Mouse (Mus musculus) bone marrow macrophage, adult 2 months (primary cell): ENCODE measurements around the gene Ticrr.

ENCODE experiments used
- CTCF ChIP-seq: IDR thresholded peaks from 2 replicates; pipeline ENCODE4 v1.5.1; 2012; ENCODE audit warnings: low read depth, mild to moderate bottlenecking, low read length, moderate library complexity
- POLR2A ChIP-seq: IDR thresholded peaks from 2 replicates; pipeline ENCODE4 v1.6.1; 2012; ENCODE audit warnings: mild to moderate bottlenecking, low read depth, low read length, borderline replicate concordance

- TF ChIP-seq CTCF = no peak
- no peak for TF ChIP-seq POLR2A
Observed at GRCm38 (mm10) chr7:79666690-79667089, 6.7 kb downstream of the Ticrr start.
